ENCODE assay signal across 17 mouse cellular contexts in genomic region chr5:103458411-103458810, GRCm38 (mm10). TPM values are rescaled to one million over a fixed set of nuclear protein-coding genes. Genes with fewer than 3 reads are reported as not detected.
DNase-seq lines count a peak whose midpoint lies in the region; ATAC-seq and TF ChIP-seq lines count a peak whose summit lies in the region.
"Had no signal": no experiment of that assay in that cellular context is flagged by ENCODE, and none has a peak within 500 bp of the region (broad histone marks: within the 10 kb centered on the region; RNA-seq: fewer than 3 reads in every experiment).

No protein-coding gene starts in this region.

- TF ChIP-seq POLR2A in lung, adult 2 months (IDR thresholded peaks at IDR 0.05; ENCODE audit: borderline replicate concordance, extremely low read depth, low read depth, low read length) = no peak

- 27% methylated on average over 8 of the region's 8 CpGs for WGBS in heart, postnatal 0 days
- 32% methylated on average over 8 of the region's 8 CpGs for WGBS in lung, postnatal 0 days
- WGBS in lung, adult 2 months = 42% methylated on average over 8 of the region's 8 CpGs
- WGBS in limb, embryonic 10.5 days = 59% methylated on average over 8 of the region's 8 CpGs
- WGBS in stomach, embryonic 15.5 days = 40% methylated on average over 8 of the region's 8 CpGs

- H3K36me3 ChIP-seq in heart, postnatal 0 days (replicated peaks; ENCODE audit: control insufficient read depth, insufficient read depth, low read length) = no peaks in the 10 kb centered on the region
- H3K36me3 ChIP-seq in lung, postnatal 0 days (ENCODE audit: insufficient read depth, low read length) = no peaks in the 10 kb centered on the region
- H3K36me3 ChIP-seq in limb, embryonic 10.5 days = no peaks in the 10 kb centered on the region
- H3K36me3 ChIP-seq in stomach, embryonic 15.5 days = no peaks in the 10 kb centered on the region
- H3K36me3 ChIP-seq: midbrain, embryonic 13.5 days had no signal

- H3K9me3 ChIP-seq in heart, postnatal 0 days (replicated peaks; ENCODE audit: control insufficient read depth, low read length) = 0 out of 2 replicates have a peak, but pooled peaks cover 3% of the 10 kb centered on the region
- H3K9me3 ChIP-seq in lung, postnatal 0 days (ENCODE audit: low read length) = no peaks in the 10 kb centered on the region
- no peaks in the 10 kb centered on the region for H3K9me3 ChIP-seq in limb, embryonic 10.5 days (replicated peaks)
- no peaks in the 10 kb centered on the region for H3K9me3 ChIP-seq in stomach, embryonic 15.5 days
- H3K9me3 ChIP-seq: forebrain, embryonic 12.5 days; midbrain, embryonic 13.5 days had no signal

- TF ChIP-seq CTCF in heart, postnatal 0 days (IDR thresholded peaks at IDR 0.05; ENCODE audit: low read depth) = no peak
- TF ChIP-seq CTCF in lung, postnatal 0 days (IDR thresholded peaks at IDR 0.05) = peak; percentile 16; the same call in 1 of the 2 replicates
- no peak for TF ChIP-seq CTCF in lung, adult 2 months (IDR thresholded peaks at IDR 0.05; ENCODE audit: insufficient read depth, low read length)

- H3K27me3 ChIP-seq in heart, postnatal 0 days (ENCODE audit: control insufficient read depth, insufficient read depth, low read length) = no peaks in the 10 kb centered on the region
- H3K27me3 ChIP-seq in lung, postnatal 0 days (replicated peaks; ENCODE audit: insufficient read depth, low read length) = no peaks in the 10 kb centered on the region
- H3K27me3 ChIP-seq in limb, embryonic 10.5 days (ENCODE audit: low read depth, poor library complexity, severe bottlenecking) = no peaks in the 10 kb centered on the region
- no peaks in the 10 kb centered on the region for H3K27me3 ChIP-seq in stomach, embryonic 15.5 days (replicated peaks)
- H3K27me3 ChIP-seq: forebrain, embryonic 12.5 days; midbrain, embryonic 13.5 days had no signal

- no peak overlapping the region for H3K4me3 ChIP-seq in heart, postnatal 0 days (ENCODE audit: low read depth, low read length)
- no peak overlapping the region for H3K4me3 ChIP-seq in lung, postnatal 0 days (ENCODE audit: low read depth, low read length)
- H3K4me3 ChIP-seq in lung, adult 2 months (replicated peaks; ENCODE audit: extremely low read depth, low read depth, low read length) = no peak overlapping the region
- no peak overlapping the region for H3K4me3 ChIP-seq in limb, embryonic 10.5 days
- no peak overlapping the region for H3K4me3 ChIP-seq in stomach, embryonic 15.5 days (replicated peaks)
- H3K4me3 ChIP-seq: forebrain, embryonic 12.5 days; midbrain, embryonic 13.5 days had no signal

- ATAC-seq in heart, postnatal 0 days (ENCODE audit: insufficient read depth, low read depth) = 0 out of 2 replicates have a peak, but pooled peaks have one; percentile 24
- ATAC-seq in lung, postnatal 0 days = 0 out of 2 replicates have a peak, but pooled peaks have one; percentile 12
- no peak; the same call in 1 of the 2 replicates for ATAC-seq in stomach, embryonic 15.5 days (ENCODE audit: insufficient read depth, low FRiP score, low read depth)
- ATAC-seq: midbrain, embryonic 13.5 days had no signal

- DNase-seq in heart, postnatal 0 days (ENCODE audit: low spot score) = no peak
- DNase-seq in heart, postnatal 25 days (ENCODE audit: low spot score) = no peak
- DNase-seq in lung, postnatal 0 days (ENCODE audit: low spot score) = no peak
- no peak for DNase-seq in lung, adult 2 months
- no peak for DNase-seq in limb, embryonic 10.5 days (ENCODE audit: low spot score)
- DNase-seq in urinary bladder, postnatal 4 days (ENCODE audit: low spot score in 2 of 2) = no peak
- DNase-seq: adrenal gland, postnatal 36 days; cerebellum, adult 2 months; gastrocnemius, postnatal 14 days; kidney, adult 18-20 months; liver; lung, embryonic 14.5 days; right cerebral cortex, postnatal 14 days; thymus, postnatal 25 days had no signal

- intact Hi-C loops in heart, postnatal 25 days (cut with DNase I) = loop anchor here (5.0 kb wide), 1 partner anchor 101 kb away; no protein-coding TSS in a partner anchor

- no peak for TF ChIP-seq EP300 in heart, postnatal 0 days (IDR thresholded peaks at IDR 0.05; ENCODE audit: low read depth)
- TF ChIP-seq EP300 in lung, postnatal 0 days (IDR thresholded peaks at IDR 0.05) = no peak

- H3K4me1 ChIP-seq in heart, postnatal 0 days (ENCODE audit: control insufficient read depth, insufficient read depth) = no peaks in the 10 kb centered on the region; the same call in 1 of the 2 replicates
- peaks cover 6% of the 10 kb centered on the region; the same call in 1 of the 2 replicates for H3K4me1 ChIP-seq in lung, postnatal 0 days (ENCODE audit: insufficient read depth, low read depth, low read length)
- H3K4me1 ChIP-seq in lung, adult 2 months (ENCODE audit: control insufficient read depth, insufficient read depth, low read length) = peaks cover 5% of the 10 kb centered on the region
- H3K4me1 ChIP-seq in limb, embryonic 10.5 days = peaks cover 4% of the 10 kb centered on the region; the same call in 1 of the 2 replicates
- H3K4me1 ChIP-seq in stomach, embryonic 15.5 days = no peaks in the 10 kb centered on the region

- no peak overlapping the region for H3K4me2 ChIP-seq in heart, postnatal 0 days (ENCODE audit: low read depth, low read length)
- H3K4me2 ChIP-seq in lung, postnatal 0 days (replicated peaks; ENCODE audit: low read depth, low read length) = no peak overlapping the region
- no peak overlapping the region for H3K4me2 ChIP-seq in stomach, embryonic 15.5 days
- H3K4me2 ChIP-seq: forebrain, embryonic 12.5 days; lung, embryonic 14.5 days; midbrain, embryonic 13.5 days had no signal

- no peak overlapping the region for H3K9ac ChIP-seq in heart, postnatal 0 days (replicated peaks; ENCODE audit: low read depth, low read length)
- H3K9ac ChIP-seq in lung, postnatal 0 days (replicated peaks; ENCODE audit: low read depth) = no peak overlapping the region
- H3K9ac ChIP-seq in stomach, embryonic 15.5 days = no peak overlapping the region
- H3K9ac ChIP-seq: forebrain, embryonic 12.5 days; lung, embryonic 14.5 days; midbrain, embryonic 13.5 days had no signal

- H3K27ac ChIP-seq in heart, postnatal 0 days (ENCODE audit: low read depth) = no peak overlapping the region
- no peak overlapping the region for H3K27ac ChIP-seq in lung, postnatal 0 days (ENCODE audit: low read length)
- 0 out of 2 replicates have a peak overlapping the region, but pooled peaks have one; percentile 6 for H3K27ac ChIP-seq in limb, embryonic 10.5 days
- peak overlapping the region; percentile 45 for H3K27ac ChIP-seq in stomach, embryonic 15.5 days
- H3K27ac ChIP-seq: forebrain, embryonic 12.5 days; midbrain, embryonic 13.5 days had no signal

RNA-seq across cellular contexts. Expression of gene Ptpn13, which starts 33.4 kb away (rescaled TPM):
- 14.3 and 15.7 TPM in 2 replicates for total RNA-seq in heart, postnatal 0 days (2014; rRNA removed; ENCODE audit: low replicate concordance)
- polyA plus RNA-seq in heart, postnatal 0 days (2015; fragmentation: Nextera tagmentation; extraction: Ambion mirVana) = 2.3 TPM in 2 replicates
- total RNA-seq in heart, postnatal 25 days (2021) = 1 to 10 TPM; 6.1 to 6.6 TPM
- 8.9 and 9.4 TPM in 2 replicates for polyA plus RNA-seq in lung, postnatal 0 days (2015; fragmentation: Nextera tagmentation; extraction: Ambion mirVana)
- polyA plus RNA-seq in lung, adult 2 months (2012; rRNA removed) = 18.0 and 22.6 TPM in 2 replicates
- 10.4 and 11.1 TPM in 2 replicates for polyA plus RNA-seq in limb, embryonic 10.5 days (2016; fragmentation: Nextera tagmentation; extraction: Ambion mirVana)
- polyA plus RNA-seq in stomach, embryonic 15.5 days (2015; fragmentation: Nextera tagmentation; extraction: Ambion mirVana) = 15.8 and 17.0 TPM in 2 replicates

Comparison
In these comparisons a context has a peak if more than half of its experiments do, and no peak if none do; other contexts are left out.
1. H3K27ac ChIP-seq: peak in limb, embryonic 10.5 days (single experiment) and stomach, embryonic 15.5 days (single experiment); none in heart, postnatal 0 days (single experiment) and lung, postnatal 0 days (single experiment).